ENCODE assay signal across 9 mouse cellular contexts in the genomic region with DNA sequence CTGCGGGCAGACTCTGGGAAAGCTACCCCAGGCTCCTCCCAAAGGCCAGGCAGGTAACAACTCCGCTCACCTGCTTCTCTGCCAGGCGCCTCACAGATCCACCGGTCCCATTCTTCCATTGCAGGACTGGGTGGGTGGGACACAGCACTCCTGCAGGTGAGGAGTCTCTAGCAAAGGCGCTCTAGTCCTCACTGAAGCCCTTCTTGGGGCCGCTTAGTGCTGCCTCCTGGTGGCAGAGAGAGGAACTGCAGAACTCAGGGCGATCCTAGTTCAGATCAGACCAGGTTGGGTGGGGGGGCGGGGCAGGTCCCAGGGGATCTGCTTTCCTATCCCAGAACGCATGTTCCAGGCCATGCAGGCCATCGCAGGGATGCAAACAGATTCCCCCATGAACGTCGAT. TPM values are rescaled to one million over a fixed set of nuclear protein-coding genes. Genes with fewer than 3 reads are reported as not detected.
DNase-seq lines count a peak whose midpoint lies in the region; ATAC-seq and TF ChIP-seq lines count a peak whose summit lies in the region.
"Had no signal": no experiment of that assay in that cellular context is flagged by ENCODE, and none has a peak within 500 bp of the region (broad histone marks: within the 10 kb centered on the region; RNA-seq: fewer than 3 reads in every experiment).

No protein-coding gene starts in this region.

- peaks cover 3 to 8% of the 10 kb centered on the region in 2 experiments; a peak in 2 of 4 replicates for H3K4me1 ChIP-seq in ES-E14 (ENCODE audit: control insufficient read depth in 2 of 2, insufficient read depth in 2 of 2, low read length in 2 of 2, poor library complexity in 1 of 2)
- H3K4me1 ChIP-seq in heart, embryonic 16.5 days (ENCODE audit: control insufficient read depth, insufficient read depth, low read length): peaks cover 2% of the 10 kb centered on the region; the same call in 1 of the 2 replicates

- WGBS in heart, embryonic 16.5 days: 19% methylated on average over 12 of the region's 12 CpGs

- no peaks in the 10 kb centered on the region for H3K9me3 ChIP-seq in ES-E14 (ENCODE audit: control insufficient read depth, insufficient read depth, low read depth, low read length)
- no peaks in the 10 kb centered on the region for H3K9me3 ChIP-seq in heart, embryonic 16.5 days (replicated peaks; ENCODE audit: control insufficient read depth, low read length)

- in situ Hi-C loops in ES-E14 (cut with MboI; ENCODE audit: low sequenced_read_pairs in 2 of 2, unreplicated experiment in 2 of 2): no loop called here

- peak overlapping the region; percentile 20; the same call in 1 of the 2 replicates for H3K9ac ChIP-seq in ES-E14 (ENCODE audit: insufficient read depth, low read depth, low read length, poor library complexity, severe bottlenecking)
- H3K9ac ChIP-seq in heart, embryonic 16.5 days (ENCODE audit: low read length): no peak overlapping the region

- no peaks in the 10 kb centered on the region for H3K36me3 ChIP-seq in ES-E14 (ENCODE audit: control insufficient read depth, insufficient read depth, low read length, poor library complexity, severe bottlenecking)
- no peaks in the 10 kb centered on the region for H3K36me3 ChIP-seq in heart, embryonic 16.5 days (ENCODE audit: control insufficient read depth, insufficient read depth)

- peaks cover 3% of the 10 kb centered on the region; the same call in 1 of the 2 replicates for H3K27me3 ChIP-seq in heart, embryonic 16.5 days (ENCODE audit: control insufficient read depth, insufficient read depth, low read length)

- ATAC-seq in heart, embryonic 16.5 days (replicated peaks; ENCODE audit: extremely low read depth, insufficient read depth, low FRiP score): peak; percentile 53
- ATAC-seq in inflammation-experienced regulatory T-cells, adult 6 months: no peak

- DNase-seq in ES-E14 (ENCODE audit: low read depth, low spot score): peak; percentile 90
- DNase-seq in adrenal gland, adult 18-20 months (ENCODE audit: low spot score in 2 of 2): peak; percentile 71 to 74
- DNase-seq in embryo, embryonic 10.5 days (ENCODE audit: low spot score): peak; percentile 87
- DNase-seq in kidney, postnatal 36 days: peak; percentile 70 to 84
- DNase-seq in lung, postnatal 14 days: peak; percentile 82
- DNase-seq in skeletal muscle tissue, adult 2 months (ENCODE audit: low read depth, low spot score): peak; percentile 56

- H3K27ac ChIP-seq in ES-E14 (ENCODE audit: insufficient read depth, low read depth, low read length, poor library complexity, severe bottlenecking): no peak overlapping the region
- H3K27ac ChIP-seq in heart, embryonic 16.5 days (ENCODE audit: low read length): no peak overlapping the region
- H3K27ac ChIP-seq: macrophage had no signal

- peak overlapping the region in 1 of 2 experiments; percentile 44; a peak in 2 of 4 replicates for H3K4me3 ChIP-seq in ES-E14 (ENCODE audit: insufficient read depth in 1 of 2, low read depth in 1 of 2, low read length in 2 of 2, poor library complexity in 1 of 2, severe bottlenecking in 1 of 2)
- no peak overlapping the region for H3K4me3 ChIP-seq in heart, embryonic 16.5 days (ENCODE audit: low read length)

- no peak overlapping the region for H3K4me2 ChIP-seq in heart, embryonic 16.5 days (ENCODE audit: low read depth, low read length)

TF ChIP-seq in ES-E14, 5 proteins besides CTCF, POLR2A, EP300 and RAD21:
- TF ChIP-seq ZNF384 (IDR thresholded peaks at IDR 0.05; ENCODE audit: low read depth, low read length) (no peak), CHD2 (IDR thresholded peaks at IDR 0.05; ENCODE audit: low read depth, low read length) (no peak), HCFC1 (IDR thresholded peaks at IDR 0.05; ENCODE audit: borderline replicate concordance, insufficient read depth, low read length) (no peak), MAFK (IDR thresholded peaks at IDR 0.05; ENCODE audit: insufficient read depth, low read depth, low read length) (no peak), ZC3H11A (IDR thresholded peaks at IDR 0.05; ENCODE audit: borderline replicate concordance, low read depth, low read length) (no peak)

RNA-seq across cellular contexts. Expression of a gene that starts 0.9 kb away (rescaled TPM):
- 0.16 and 0.31 TPM in 2 replicates for total RNA-seq in ES-E14 (2012; rRNA removed)
- not detected for total RNA-seq in adrenal gland, adult 18-20 months (2021)
- not detected in 2 replicates for polyA plus RNA-seq in heart, embryonic 16.5 days (2015; fragmentation: Nextera tagmentation; extraction: Ambion mirVana)
- not detected for polyA plus RNA-seq in inflammation-experienced regulatory T-cells, adult 6 months (2017; shearing (Covaris generic))
- polyA plus RNA-seq: macrophage had no signal

RNA-seq across cellular contexts. Expression of a gene that starts 29.8 kb away (rescaled TPM):
- total RNA-seq in ES-E14 (2012; rRNA removed): 0.63 and 0.89 TPM in 2 replicates
- total RNA-seq in adrenal gland, adult 18-20 months (2021): 1 to 10 TPM; 1.6 to 1.7 TPM
- 2.2 and 2.5 TPM in 2 replicates for polyA plus RNA-seq in heart, embryonic 16.5 days (2015; fragmentation: Nextera tagmentation; extraction: Ambion mirVana)
- not detected for polyA plus RNA-seq in inflammation-experienced regulatory T-cells, adult 6 months (2017; shearing (Covaris generic))
- polyA plus RNA-seq: macrophage had no signal

RNA-seq across cellular contexts. Expression of a gene that starts 47.5 kb away (rescaled TPM):
- 0.18 and 0.32 TPM in 2 replicates for total RNA-seq in ES-E14 (2012; rRNA removed)
- total RNA-seq in adrenal gland, adult 18-20 months (2021): 10 to 100 TPM; 19.2 to 30.4 TPM
- 10.9 and 16.0 TPM in 2 replicates for polyA plus RNA-seq in heart, embryonic 16.5 days (2015; fragmentation: Nextera tagmentation; extraction: Ambion mirVana)
- polyA plus RNA-seq in inflammation-experienced regulatory T-cells, adult 6 months (2017; shearing (Covaris generic)): 1 to 10 TPM in 1 of 3 experiments, not detected in 2; 1.0 TPM

Comparison
In these comparisons a context has a peak if more than half of its experiments do, and no peak if none do; other contexts are left out.
1. RNA of a gene that starts 47.5 kb away (total RNA-seq): 19.2 to 30.4 TPM in adrenal gland, adult 18-20 months; 0.18 to 0.32 TPM in ES-E14; every median in the first group is over 10 times any median in the second.
2. Peak in every context shown above with its lines, with median percentiles within 50 percentile points of each other: DNase-seq.